Mouse (Mus musculus) testis, adult 2 months (tissue): Measurements from ENCODE around the gene Afap1.

Experiments used
- CTCF ChIP-seq: fragments of 200-500 bp; IDR thresholded peaks from 2 replicates; pipeline ENCODE4 v1.5.1; 2012; ENCODE audit warnings: low read depth, mild to moderate bottlenecking, inconsistent platforms, low read length, moderate library complexity; ENCODE audit not compliant: control insufficient read depth, insufficient read depth, insufficient replicate concordance
- POLR2A ChIP-seq: fragments of 200-500 bp; IDR thresholded peaks from 2 replicates; pipeline ENCODE4 v1.6.1; 2012; ENCODE audit warnings: low read depth, mild to moderate bottlenecking, inconsistent platforms, low read length, moderate library complexity; ENCODE audit not compliant: control insufficient read depth

DNA sequence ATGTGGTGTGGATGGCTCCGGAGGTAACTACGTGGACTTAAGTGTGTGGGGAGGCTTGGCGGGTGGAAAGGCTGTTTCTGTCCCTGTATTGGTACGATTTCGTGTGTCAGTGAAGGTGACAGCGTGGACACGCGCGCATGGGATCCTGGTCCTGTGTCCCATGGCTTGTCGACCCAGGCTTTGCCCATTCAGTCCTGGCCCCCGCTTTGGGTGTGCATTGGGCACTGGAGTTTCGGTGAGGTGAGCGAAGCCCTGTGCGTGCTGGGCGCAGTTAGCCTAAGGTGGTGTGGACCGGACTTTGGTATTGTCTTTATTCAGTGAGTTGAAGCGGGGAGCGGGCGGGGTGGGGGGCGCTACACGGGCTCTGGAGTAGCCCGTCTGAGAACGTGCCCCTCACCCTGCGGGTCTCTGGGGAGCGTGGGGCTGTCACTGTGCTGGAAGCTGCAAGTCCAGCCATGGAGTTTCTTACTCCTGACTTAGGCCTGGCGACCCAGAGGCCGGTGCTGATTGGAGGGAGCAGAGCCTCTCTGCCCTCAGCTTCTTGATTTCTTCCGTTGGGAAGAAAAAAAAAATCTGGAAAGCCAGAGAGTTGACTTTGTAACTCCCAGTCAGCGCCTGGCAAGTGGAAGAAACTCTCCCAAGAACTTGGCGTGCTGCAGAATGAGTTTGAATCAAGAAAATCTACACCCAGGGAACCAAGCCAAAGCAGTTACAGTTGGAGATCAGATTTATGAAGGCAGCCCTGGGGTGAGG lies 1.4 kb downstream of the Afap1 start:
- no peak for TF ChIP-seq POLR2A
- TF ChIP-seq CTCF: no peak
